Mouse (Mus musculus) limb, embryonic 10.5 days (tissue): ENCODE measurements at regions not wholly inside any gene's neighbourhood (a gene's known extent, or its start where the extent isn't known, plus 50 kb on each side); places are given as distances from the start of the nearest gene placed in this dataset.

Experiments used
- DNase-seq: peaks from one replicate; pipeline ENCODE4 v3.0.0-alpha.2; 2017; ENCODE audit warnings: low spot score
- H3K27ac ChIP-seq: fragments of 300-500 bp; sonication (generic); 2 replicates; pipeline ENCODE4 v1.5.1; 2016; ENCODE audit warnings: mild to moderate bottlenecking
- H3K27me3 ChIP-seq: fragments of 300-500 bp; sonication (generic); 2 replicates; pipeline ENCODE4 v1.6.1; 2016; ENCODE audit warnings: low read depth, mild to moderate bottlenecking; ENCODE audit not compliant: poor library complexity, severe bottlenecking
- H3K36me3 ChIP-seq: fragments of 300-500 bp; sonication (generic); 2 replicates; pipeline ENCODE4 v1.6.1; 2016; ENCODE audit warnings: mild to moderate bottlenecking, moderate library complexity
- H3K4me1 ChIP-seq: fragments of 300-500 bp; sonication (generic); 2 replicates; pipeline ENCODE4 v1.6.1; 2016
- H3K4me3 ChIP-seq: fragments of 300-500 bp; sonication (generic); 2 replicates; pipeline ENCODE4 v1.5.1; 2016; ENCODE audit warnings: mild to moderate bottlenecking, moderate library complexity
- H3K9me3 ChIP-seq: fragments of 300-500 bp; sonication (generic); replicated peaks from 2 replicates; pipeline ENCODE4 v1.6.1; 2016; ENCODE audit warnings: mild to moderate bottlenecking
- WGBS: fragments of 180-500 bp; shearing (Covaris S2); methylation state at CpG from one replicate; pipeline ENCODE4 v1.1.7; 2016; 5-methylcytosine and 5-hydroxymethylcytosine counted together

- Histone ChIP-seq H3K4me3 (0 out of 2 replicates have a peak overlapping the region, but pooled peaks have one; percentile 14), H3K4me1 (peaks cover 44% of the 10 kb centered on the region), H3K9me3 (no peaks in the 10 kb centered on the region), H3K36me3 (peaks cover 3% of the 10 kb centered on the region; the same call in 1 of the 2 replicates), H3K27ac (peak overlapping the region; percentile 75), H3K27me3 (no peaks in the 10 kb centered on the region)
- peak; percentile 54 for DNase-seq
- WGBS = 36% methylated on average over 5 of the region's 5 CpGs
These were observed 168.3 kb upstream of the Ubr2 start for GRCm38 (mm10) chr17:47178705-47179104.

GRCm38 (mm10) chr17:47177671-47178246, 167.4 kb upstream of the Ubr2 start:
- WGBS = 85% methylated on average over 8 of the region's 8 CpGs

GRCm38 (mm10) chr17:47176328-47176727, 166.0 kb upstream of the Ubr2 start:
- Histone ChIP-seq H3K36me3 (peaks cover 6% of the 10 kb centered on the region), H3K27me3 (no peaks in the 10 kb centered on the region), H3K4me3 (no peak overlapping the region), H3K27ac (no peak overlapping the region), H3K9me3 (no peaks in the 10 kb centered on the region), H3K4me1 (peaks cover 35% of the 10 kb centered on the region)
- 37% methylated on average over 5 of the region's 5 CpGs for WGBS
- no peak for DNase-seq

More at GRCm38 (mm10) chr17:47177671-47178246, 167.4 kb upstream of the Ubr2 start:
- Histone ChIP-seq H3K4me3 (no peak overlapping the region), H3K27ac (peak overlapping the region; percentile 75; the same call in 1 of the 2 replicates), H3K27me3 (no peaks in the 10 kb centered on the region), H3K4me1 (peaks cover 44% of the 10 kb centered on the region), H3K9me3 (no peaks in the 10 kb centered on the region), H3K36me3 (peaks cover 6% of the 10 kb centered on the region)
- no peak for DNase-seq

GRCm38 (mm10) chr17:47174748-47175215, 164.4 kb upstream of the Ubr2 start:
- Histone ChIP-seq H3K27ac (no peak overlapping the region), H3K4me1 (peaks cover 29% of the 10 kb centered on the region), H3K27me3 (no peaks in the 10 kb centered on the region), H3K36me3 (peaks cover 6% of the 10 kb centered on the region), H3K9me3 (no peaks in the 10 kb centered on the region), H3K4me3 (no peak overlapping the region)
- DNase-seq = no peak
- 68% methylated on average over 12 of the region's 12 CpGs for WGBS

- Histone ChIP-seq H3K9me3 (no peaks in the 10 kb centered on the region), H3K27me3 (no peaks in the 10 kb centered on the region), H3K4me1 (peaks cover 24% of the 10 kb centered on the region), H3K27ac (no peak overlapping the region), H3K4me3 (no peak overlapping the region), H3K36me3 (peaks cover 18% of the 10 kb centered on the region)
- 87% methylated on average over 5 of the region's 5 CpGs for WGBS
- no peak for DNase-seq
These were observed 161.4 kb upstream of the Ubr2 start for GRCm38 (mm10) chr17:47171801-47172200.

GRCm38 (mm10) chr17:47170978-47171593, 160.7 kb upstream of the Ubr2 start:
- no peak for DNase-seq
- Histone ChIP-seq H3K36me3 (peaks cover 15% of the 10 kb centered on the region), H3K27ac (no peak overlapping the region), H3K4me1 (peaks cover 29% of the 10 kb centered on the region), H3K9me3 (no peaks in the 10 kb centered on the region), H3K27me3 (no peaks in the 10 kb centered on the region), H3K4me3 (no peak overlapping the region)
- WGBS = 88% methylated on average over 13 of the region's 13 CpGs

- DNase-seq = no peak
- H3K4me1 ChIP-seq = peaks cover 43% of the 10 kb centered on the region
- no peak overlapping the region for H3K4me3 ChIP-seq
- no peaks in the 10 kb centered on the region for H3K27me3 ChIP-seq
- no peak overlapping the region for H3K27ac ChIP-seq
- H3K9me3 ChIP-seq = no peaks in the 10 kb centered on the region
- H3K36me3 ChIP-seq = peaks cover 13% of the 10 kb centered on the region
- WGBS = 67% methylated on average over 8 of the region's 8 CpGs
These were observed 157.7 kb upstream of the Ubr2 start for GRCm38 (mm10) chr17:47168105-47168504.

- H3K27ac ChIP-seq = no peak overlapping the region
- H3K27me3 ChIP-seq = no peaks in the 10 kb centered on the region
- DNase-seq = no peak
- no peak overlapping the region for H3K4me3 ChIP-seq
- no peaks in the 10 kb centered on the region for H3K9me3 ChIP-seq
- peaks cover 43% of the 10 kb centered on the region for H3K4me1 ChIP-seq
- WGBS = 71% methylated on average over 6 of the region's 10 CpGs
- H3K36me3 ChIP-seq = peaks cover 15% of the 10 kb centered on the region
These were observed 153.5 kb upstream of the Ubr2 start for GRCm38 (mm10) chr17:47163677-47164340.

GRCm38 (mm10) chr17:47162459-47162858, 152.1 kb upstream of the Ubr2 start:
- Histone ChIP-seq H3K4me3 (no peak overlapping the region), H3K36me3 (peaks cover 13% of the 10 kb centered on the region), H3K9me3 (no peaks in the 10 kb centered on the region), H3K27ac (no peak overlapping the region), H3K27me3 (no peaks in the 10 kb centered on the region), H3K4me1 (peaks cover 30% of the 10 kb centered on the region)
- DNase-seq = no peak
- WGBS = 87% methylated on average over 2 of the region's 2 CpGs

GRCm38 (mm10) chr17:47156237-47156636, 145.9 kb upstream of the Ubr2 start:
- Histone ChIP-seq H3K27ac (no peak overlapping the region), H3K36me3 (peaks cover 41% of the 10 kb centered on the region), H3K4me3 (no peak overlapping the region), H3K9me3 (no peaks in the 10 kb centered on the region), H3K27me3 (no peaks in the 10 kb centered on the region), H3K4me1 (peaks cover 21% of the 10 kb centered on the region)
- DNase-seq = no peak
- 82% methylated on average over 11 of the region's 11 CpGs for WGBS

GRCm38 (mm10) chr17:47151557-47152278, 141.4 kb upstream of the Ubr2 start:
- Histone ChIP-seq H3K4me1 (peaks cover 44% of the 10 kb centered on the region), H3K9me3 (no peaks in the 10 kb centered on the region), H3K27me3 (no peaks in the 10 kb centered on the region), H3K36me3 (peaks cover 48% of the 10 kb centered on the region), H3K27ac (no peak overlapping the region), H3K4me3 (peak overlapping the region; percentile 30)
- no peak for DNase-seq
- WGBS = 52% methylated on average over 20 of the region's 20 CpGs

- Histone ChIP-seq H3K27me3 (no peaks in the 10 kb centered on the region), H3K4me1 (peaks cover 46% of the 10 kb centered on the region), H3K27ac (no peak overlapping the region), H3K4me3 (peak overlapping the region; percentile 30; the same call in 1 of the 2 replicates), H3K9me3 (no peaks in the 10 kb centered on the region), H3K36me3 (peaks cover 44% of the 10 kb centered on the region)
- no peak for DNase-seq
- WGBS = 73% methylated on average over 5 of the region's 5 CpGs
These were observed 140.8 kb upstream of the Ubr2 start for GRCm38 (mm10) chr17:47151193-47151556.

- H3K36me3 ChIP-seq = peaks cover 44% of the 10 kb centered on the region
- no peak for DNase-seq
- 91% methylated on average over 6 of the region's 6 CpGs for WGBS
- no peaks in the 10 kb centered on the region for H3K9me3 ChIP-seq
- H3K27ac ChIP-seq = no peak overlapping the region
- H3K27me3 ChIP-seq = no peaks in the 10 kb centered on the region
- H3K4me3 ChIP-seq = no peak overlapping the region
- peaks cover 46% of the 10 kb centered on the region for H3K4me1 ChIP-seq
These were observed 140.3 kb upstream of the Ubr2 start for GRCm38 (mm10) chr17:47150636-47151035.
